Mouse (Mus musculus) cerebellum, adult 2 months (tissue): ENCODE results near the gene Hectd4.

ENCODE experiments used
- CTCF ChIP-seq: fragments of 200-500 bp; IDR thresholded peaks from 2 replicates; pipeline ENCODE4 v1.5.1; 2011; ENCODE audit warnings: low read depth, mild to moderate bottlenecking, control low read depth, low read length, moderate library complexity, borderline replicate concordance; ENCODE audit not compliant: insufficient read depth
- POLR2A ChIP-seq: fragments of 200-500 bp; IDR thresholded peaks from 2 replicates; pipeline ENCODE4 v1.6.1; 2011; ENCODE audit warnings: low read length, control low read depth, borderline replicate concordance; ENCODE audit not compliant: insufficient read depth

- TF ChIP-seq CTCF (no peak), POLR2A (no peak)
Measured at GRCm38 (mm10) chr5:121399540-121399939, 179.5 kb downstream of the Hectd4 start.
